Mouse (Mus musculus) C2C12 (cell line): ENCODE results near the gene Ikbke. TPM values are rescaled to one million over a fixed set of nuclear protein-coding genes. Genes with fewer than 3 reads are reported as not detected.

Source experiments
- H3K27me3 ChIP-seq: one replicate; pipeline ENCODE4 v1.6.1; 2011; ENCODE audit not compliant: control insufficient read depth, insufficient read depth, insufficient read length
- H3K36me3 ChIP-seq: one replicate; pipeline ENCODE4 v1.6.1; 2011; ENCODE audit not compliant: control insufficient read depth, insufficient read depth
- H3K4me3 ChIP-seq: one replicate; pipeline ENCODE4 v1.5.1; 2011; ENCODE audit warnings: mild to moderate bottlenecking, control low read depth; ENCODE audit not compliant: poor library complexity, insufficient read depth, severe bottlenecking
- H3K79me2 ChIP-seq: one replicate; pipeline ENCODE4 v1.6.1; 2011; ENCODE audit not compliant: control insufficient read depth, insufficient read depth
- H3K79me3 ChIP-seq: one replicate; pipeline ENCODE4 v1.6.1; 2011; ENCODE audit warnings: low read depth, control low read depth
- H3ac ChIP-seq: one replicate; pipeline ENCODE3; 2011; ENCODE audit warnings: low read depth; ENCODE audit not compliant: control insufficient read depth, insufficient read length
- CEBPB ChIP-seq: IDR thresholded peaks from one replicate; pipeline ENCODE4 v1.6.1; 2011; ENCODE audit warnings: low read depth, mild to moderate bottlenecking, control low read depth, moderate library complexity
- CTCF ChIP-seq: IDR thresholded peaks from one replicate; pipeline ENCODE4 v1.5.1; 2011; ENCODE audit not compliant: control insufficient read depth, insufficient read depth, insufficient read length
- FOSL1 ChIP-seq: IDR thresholded peaks from one replicate; pipeline ENCODE4 v1.8.0; 2011; ENCODE audit warnings: mild to moderate bottlenecking, low read length; ENCODE audit not compliant: poor library complexity, insufficient read depth, severe bottlenecking
- MAX ChIP-seq: IDR thresholded peaks from one replicate; pipeline ENCODE4 v1.6.1; 2011; ENCODE audit warnings: mild to moderate bottlenecking, control low read depth
- MYOD1 ChIP-seq: IDR thresholded peaks from one replicate; pipeline ENCODE4 v1.6.1; 2011; ENCODE audit warnings: low read depth; ENCODE audit not compliant: control insufficient read depth, insufficient read length
- MYOG ChIP-seq: IDR thresholded peaks from one replicate; pipeline ENCODE4 v1.6.1; 2011; ENCODE audit not compliant: control insufficient read depth, insufficient read length; ENCODE audit errors: extremely low read depth
- USF1 ChIP-seq: IDR thresholded peaks from one replicate; pipeline ENCODE4 v1.6.1; 2011; ENCODE audit warnings: low read depth, mild to moderate bottlenecking, control low read depth, moderate library complexity
- polyA plus RNA-seq: library from polyadenylated mRNA; unstranded; fragments of >200 nt; fragmentation: generic; extraction: Trizol; gene quantifications from one replicate; pipeline ENCODE4 v1.2.1, GENCODE M21; 2012; ENCODE audit warnings: missing spikeins

The Ikbke gene
- polyA plus RNA-seq, 1 experiment: 1.4 TPM

DNA sequence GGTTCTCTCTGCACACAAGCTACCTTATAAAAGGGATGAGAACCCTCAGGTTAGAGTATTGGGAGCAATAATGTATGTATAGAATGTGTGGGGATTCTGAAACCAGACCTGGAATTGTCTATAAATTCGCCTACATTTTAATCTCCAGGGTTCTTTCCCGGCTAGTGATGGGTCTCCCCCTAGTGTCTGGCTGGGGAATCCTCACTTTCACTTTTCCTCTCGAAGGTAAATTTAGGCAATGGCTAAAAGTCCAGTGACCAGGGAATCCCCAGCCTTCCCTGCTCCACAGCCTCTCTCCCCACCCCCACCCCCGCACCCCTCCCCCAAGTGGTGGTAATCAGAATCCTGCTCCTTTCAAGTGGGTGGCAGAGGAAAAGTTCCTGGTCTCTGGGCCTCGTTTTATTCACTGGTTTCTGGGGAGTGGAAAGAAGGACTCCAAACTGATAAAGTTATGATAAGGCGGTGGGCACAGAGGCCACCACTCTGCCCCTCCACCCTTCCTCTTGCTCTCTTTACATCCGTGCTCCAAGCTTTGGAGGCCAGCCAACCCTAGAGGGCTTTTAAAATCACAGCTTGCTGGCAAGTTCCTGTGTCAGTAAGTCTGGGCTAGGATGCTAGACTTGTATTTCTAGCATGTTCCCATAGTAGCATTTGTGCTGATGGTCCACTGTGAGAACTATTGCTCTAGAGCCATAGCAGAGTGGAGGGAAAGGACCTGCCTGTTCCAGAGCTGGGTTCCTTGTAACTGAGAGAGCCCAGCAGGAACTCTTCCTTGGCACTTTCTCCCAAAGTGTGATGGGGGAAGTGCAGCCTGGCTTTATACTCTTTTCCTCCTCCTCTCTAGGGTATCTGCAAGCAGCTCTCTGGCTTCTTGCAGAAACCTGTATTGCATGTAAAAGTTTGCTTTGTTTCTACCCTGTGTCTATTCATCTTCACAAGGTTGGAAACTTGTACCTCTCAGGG is 32.7 kb downstream of the Ikbke start:
- no peaks in the 10 kb centered on the region for H3K79me2 ChIP-seq
- no peaks in the 10 kb centered on the region for H3K79me3 ChIP-seq
- no peak overlapping the region for H3K4me3 ChIP-seq
- no peaks in the 10 kb centered on the region for H3K36me3 ChIP-seq
- H3ac ChIP-seq: no peak overlapping the region
- TF ChIP-seq CTCF: peak; percentile 10
- TF ChIP-seq MYOD1: no peak
- H3K27me3 ChIP-seq: no peaks in the 10 kb centered on the region

DNA sequence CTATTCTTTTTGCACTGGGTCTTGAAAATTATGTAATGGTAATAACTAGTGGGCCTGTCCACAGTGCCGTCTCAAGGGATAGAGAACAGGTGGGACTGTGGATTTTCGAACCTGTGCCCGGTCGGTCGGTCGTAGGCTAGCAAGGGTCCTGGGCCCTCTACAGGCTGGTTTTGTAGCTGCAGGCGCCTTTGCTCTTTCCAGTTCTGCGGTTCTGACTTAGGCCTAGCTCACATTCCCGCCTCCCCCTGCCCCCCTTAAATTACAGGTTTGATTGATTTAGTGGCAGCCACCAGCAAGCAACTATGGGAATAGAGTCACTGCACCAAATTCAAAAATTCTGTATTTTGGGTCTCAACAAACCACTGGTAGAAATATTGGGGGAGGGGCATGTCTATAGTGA is 33.5 kb downstream of the Ikbke start:
- TF ChIP-seq CTCF (peak; percentile 68), MAX (no peak)
- Histone ChIP-seq H3K36me3 (no peaks in the 10 kb centered on the region), H3K4me3 (no peak overlapping the region), H3K27me3 (no peaks in the 10 kb centered on the region), H3K79me2 (no peaks in the 10 kb centered on the region), H3K79me3 (no peaks in the 10 kb centered on the region), H3ac (no peak overlapping the region)

GRCm38 (mm10) chr1:131245089-131245856 is 34.1 kb downstream of the Ikbke start, which contains the start of gene Rassf5:
Rassf5 (minus strand) TSS chr1:131245258.
- Histone ChIP-seq H3ac (peak within 1 kb of the TSS; percentile 69), H3K79me2 (no peaks in the 10 kb centered on the region), H3K79me3 (peaks cover under 1% of the 10 kb centered on the region), H3K36me3 (no peaks in the 10 kb centered on the region), H3K27me3 (no peaks in the 10 kb centered on the region), H3K4me3 (peak within 1 kb of the TSS; percentile 40)
- TF ChIP-seq MYOG (no peak), MAX (no peak), CTCF (no peak), CEBPB (no peak), MYOD1 (no peak), USF1 (no peak), FOSL1 (no peak)

GRCm38 (mm10) chr1:131244536-131245088 is 34.8 kb downstream of the Ikbke start:
- TF ChIP-seq MYOG (no peak), CTCF (no peak), CEBPB (no peak), USF1 (no peak)
- no peaks in the 10 kb centered on the region for H3K79me2 ChIP-seq
- H3K4me3 ChIP-seq: peak overlapping the region; percentile 40
- H3ac ChIP-seq: peak overlapping the region; percentile 69
- no peaks in the 10 kb centered on the region for H3K36me3 ChIP-seq
- peaks cover 3% of the 10 kb centered on the region for H3K79me3 ChIP-seq
- H3K27me3 ChIP-seq: no peaks in the 10 kb centered on the region

- H3K36me3 ChIP-seq: no peaks in the 10 kb centered on the region
- TF ChIP-seq CTCF (no peak), MYOG (no peak), MAX (no peak), USF1 (no peak), FOSL1 (no peak), CEBPB (no peak), MYOD1 (no peak)
- H3K79me2 ChIP-seq: peaks cover 4% of the 10 kb centered on the region
- no peaks in the 10 kb centered on the region for H3K27me3 ChIP-seq
- peaks cover 5% of the 10 kb centered on the region for H3K79me3 ChIP-seq
- H3ac ChIP-seq: no peak overlapping the region
- no peak overlapping the region for H3K4me3 ChIP-seq
These were observed 36.5 kb downstream of the Ikbke start for GRCm38 (mm10) chr1:131242956-131243355.
